Mouse (Mus musculus): ENCODE measurements at regions not wholly inside any gene's neighbourhood (a gene's known extent, or its start where the extent isn't known, plus 50 kb on each side); places are given as distances from the start of the nearest gene placed in this dataset.

DNA sequence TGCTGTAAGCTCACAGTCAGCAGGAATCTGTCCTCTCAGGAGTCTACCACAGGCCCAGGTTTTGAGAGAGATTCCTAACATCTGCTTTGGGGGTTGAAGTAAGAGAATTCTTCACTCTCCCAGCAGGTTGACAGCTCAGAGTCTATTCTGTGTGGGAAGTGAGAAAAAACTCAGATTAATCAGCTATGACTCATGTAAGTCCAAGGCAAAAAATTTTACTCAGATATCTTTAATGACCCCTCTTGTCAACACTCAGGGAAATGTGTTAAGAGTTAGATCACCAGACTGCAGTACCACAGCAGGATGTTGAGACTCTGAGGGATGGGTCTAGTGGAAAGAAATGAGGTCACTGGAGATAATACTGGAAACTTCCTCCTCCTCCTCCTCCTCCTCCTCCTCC is 688.4 kb downstream of the Hs3st4 start:
- no peak for DNase-seq (ENCODE audit: low spot score in 2 of 2)

- no peak for DNase-seq (ENCODE audit: low spot score in 2 of 2)
Observed at GRCm38 (mm10) chr7:124676854-124677515, 694.3 kb downstream of the Hs3st4 start.

DNA sequence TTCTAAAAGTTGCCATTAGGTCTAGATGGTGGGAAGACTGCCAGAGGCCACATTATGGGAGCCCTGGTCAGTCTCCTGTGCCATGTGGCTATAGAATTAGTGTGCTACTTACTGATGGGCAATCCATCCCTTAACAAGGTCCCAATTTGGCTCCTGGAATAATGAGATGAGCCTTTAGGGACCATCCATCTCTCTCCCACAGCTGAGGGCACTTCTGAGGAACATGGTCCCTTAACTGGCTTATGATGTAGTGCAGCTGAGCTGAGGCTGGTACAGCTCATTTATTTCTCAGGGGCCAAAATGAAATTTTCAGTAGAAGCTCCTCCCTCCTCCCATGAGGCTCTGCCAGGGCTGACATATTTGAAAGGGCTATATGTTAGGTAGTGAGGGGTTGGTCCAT is 697.9 kb downstream of the Hs3st4 start:
- no peak for DNase-seq (ENCODE audit: low spot score in 2 of 2)

DNA sequence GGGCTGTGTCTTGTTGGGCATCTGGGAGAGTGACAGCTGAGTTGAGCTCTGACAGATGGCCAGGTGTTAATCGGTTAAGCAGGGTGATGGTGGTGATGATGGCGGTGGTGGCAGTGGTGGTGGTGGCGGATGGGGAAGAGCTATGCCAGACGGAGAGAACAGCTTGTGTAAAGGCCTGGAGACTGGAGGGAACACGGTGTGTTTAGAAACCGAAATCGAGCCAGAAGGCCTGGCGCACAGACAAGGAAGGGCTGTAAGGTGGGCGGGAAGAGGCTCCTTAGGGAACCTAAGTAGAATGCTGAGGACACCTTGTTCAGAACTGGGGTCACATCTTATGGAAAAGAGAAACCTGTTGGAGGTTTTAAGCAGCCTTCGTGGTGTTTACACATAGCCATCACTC is 698.5 kb downstream of the Hs3st4 start:
- no peak for DNase-seq (ENCODE audit: low spot score in 2 of 2)

GRCm38 (mm10) chr7:124681820-124682219 is 699.2 kb downstream of the Hs3st4 start:
- DNase-seq (ENCODE audit: low spot score in 2 of 2): no peak

GRCm38 (mm10) chr7:124685424-124685823 is 702.8 kb downstream of the Hs3st4 start:
- peak in 1 of 2 experiments; percentile 61 for DNase-seq (ENCODE audit: low spot score in 2 of 2)

- no peak for DNase-seq (ENCODE audit: low spot score in 2 of 2)
Observed at GRCm38 (mm10) chr7:124704163-124704824, 721.6 kb downstream of the Hs3st4 start.

DNA sequence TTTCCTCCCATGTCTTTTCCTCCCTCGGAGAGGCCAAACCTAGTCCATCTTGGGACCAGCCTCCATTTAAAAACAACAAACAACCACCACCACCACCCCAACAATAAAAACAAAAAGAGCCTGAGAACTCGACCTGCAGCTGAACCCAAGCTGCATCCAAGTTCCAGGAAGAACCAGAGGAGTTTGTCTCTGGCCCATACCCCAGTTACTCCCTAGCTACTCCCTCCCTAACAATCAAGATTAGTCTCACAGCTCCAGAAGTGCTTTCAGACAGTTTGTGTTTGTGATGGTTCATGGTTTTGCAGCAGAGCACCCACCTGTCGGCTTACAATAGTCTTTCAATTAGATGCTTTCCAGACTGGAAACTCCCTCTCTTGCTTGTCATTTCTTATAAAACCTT is 724.5 kb downstream of the Hs3st4 start:
- DNase-seq (ENCODE audit: low spot score in 2 of 2): no peak

DNA sequence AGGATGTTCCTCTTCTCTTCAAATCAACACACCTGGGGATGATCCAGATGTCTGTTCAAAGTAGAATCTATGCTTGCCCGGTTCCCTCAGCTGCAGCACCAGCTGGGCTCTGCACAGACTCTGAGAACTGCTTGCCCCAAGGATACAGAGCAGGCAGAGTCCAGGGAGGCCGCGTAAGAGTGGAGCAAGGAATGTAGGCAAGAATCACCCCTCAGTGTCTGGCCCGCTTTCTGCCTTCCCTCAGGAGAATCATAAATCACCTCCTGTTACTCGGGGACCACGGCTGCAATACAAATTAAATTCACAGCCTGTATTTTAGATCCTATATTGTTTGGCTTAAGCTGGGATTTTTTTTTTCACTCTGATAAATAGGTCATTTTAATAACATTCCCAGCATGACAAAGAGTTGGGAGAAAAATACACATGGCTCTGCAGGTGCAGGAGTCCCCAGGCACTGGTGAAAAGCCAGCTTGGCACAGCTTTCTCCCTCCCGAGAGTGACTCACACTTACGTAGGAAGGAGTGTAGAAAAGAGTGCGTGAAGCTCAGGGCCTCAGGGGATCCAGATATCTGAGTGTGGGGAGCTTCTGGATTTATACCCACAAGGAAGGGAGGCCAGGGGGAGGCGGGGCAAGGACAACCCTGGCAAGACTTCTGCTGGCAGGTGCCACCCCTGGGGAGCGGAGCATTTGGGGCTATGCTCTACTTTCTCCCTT is 726.3 kb downstream of the Hs3st4 start:
- DNase-seq (ENCODE audit: low spot score in 2 of 2): peak in 1 of 2 experiments; percentile 8

DNA sequence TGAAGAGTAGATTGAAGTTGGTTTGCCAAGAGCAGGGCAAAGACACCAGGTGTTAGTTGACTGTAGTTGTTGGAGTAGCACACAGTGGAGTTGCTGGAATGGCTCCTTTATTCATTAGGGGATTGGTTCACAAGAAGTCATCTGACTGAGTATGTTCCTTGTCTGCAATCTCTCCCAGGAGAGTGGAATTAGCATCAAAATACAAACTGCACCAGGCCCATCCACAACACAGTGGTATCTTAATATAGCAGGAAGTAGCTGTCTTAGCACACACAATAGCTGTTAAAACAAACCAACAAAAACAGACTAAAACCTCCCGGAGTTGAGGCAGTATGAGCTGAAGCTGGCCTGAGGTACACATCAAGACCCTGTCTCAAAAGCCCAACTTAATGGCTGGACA is 723.5 kb upstream of the Kdm8 start:
- DNase-seq (ENCODE audit: low spot score in 2 of 2): no peak

DNA sequence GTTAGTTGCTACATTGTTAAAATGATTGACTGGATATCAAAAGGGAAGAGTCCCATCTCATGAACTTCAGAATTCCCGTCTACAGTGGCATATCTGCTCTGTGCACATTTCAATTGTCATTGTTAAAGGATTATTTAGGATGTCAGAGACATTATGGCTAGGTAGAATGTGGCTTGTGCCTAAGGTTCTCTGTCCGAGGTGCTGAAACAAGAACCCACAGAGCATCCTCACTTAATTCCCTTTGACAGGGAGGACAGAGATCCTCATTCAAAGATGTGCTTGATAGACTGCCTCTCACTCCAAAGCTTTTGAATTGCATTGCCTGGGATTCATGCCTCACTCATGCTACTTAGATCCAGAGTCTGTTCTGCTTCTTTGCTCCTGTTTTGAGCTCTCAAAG is 702.4 kb upstream of the Kdm8 start:
- DNase-seq (ENCODE audit: low spot score in 2 of 2): no peak

GRCm38 (mm10) chr7:124746321-124746720 is 698.2 kb upstream of the Kdm8 start:
- no peak for DNase-seq (ENCODE audit: low spot score in 2 of 2)

DNA sequence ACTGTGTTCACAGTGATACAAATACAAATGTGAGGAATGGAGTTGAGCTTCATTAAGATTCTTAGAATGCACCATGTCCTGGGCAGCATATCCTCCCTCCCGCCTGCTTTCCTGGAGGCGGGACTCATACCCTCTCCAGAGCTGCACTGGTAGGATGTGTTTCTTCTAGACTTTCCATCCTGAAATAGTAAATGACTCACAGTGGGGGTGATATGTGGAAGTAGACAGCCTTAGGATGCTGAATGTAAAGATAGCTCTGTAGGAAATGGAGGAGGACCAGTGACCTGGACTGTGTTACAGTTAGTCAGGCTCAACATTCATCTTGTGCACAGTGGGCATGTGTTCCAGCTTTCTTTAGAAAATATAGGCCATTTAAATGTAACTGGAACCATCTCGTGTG is 696.1 kb upstream of the Kdm8 start:
- DNase-seq (ENCODE audit: low spot score in 2 of 2): no peak

DNA sequence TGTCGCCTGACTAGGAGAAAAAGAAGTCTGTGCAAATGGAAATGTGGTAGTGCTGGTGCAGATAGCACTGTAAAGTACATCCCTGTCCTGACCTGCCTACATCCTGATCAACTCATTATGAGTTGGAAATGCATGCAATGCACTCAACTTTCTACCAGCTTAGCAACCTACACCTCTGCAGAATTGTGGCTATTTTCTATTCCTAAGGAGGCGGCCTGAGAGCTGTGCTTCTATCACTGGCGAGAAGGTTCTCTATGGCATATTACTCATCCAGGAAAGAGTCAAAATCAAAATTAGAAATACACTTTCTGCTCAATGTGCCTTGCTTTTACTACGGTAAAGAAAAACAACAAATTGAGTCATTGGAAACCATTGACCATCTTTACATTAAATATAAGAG is 685.4 kb upstream of the Kdm8 start:
- DNase-seq (ENCODE audit: low spot score in 2 of 2): no peak

- DNase-seq (ENCODE audit: low spot score in 2 of 2): no peak
Observed at GRCm38 (mm10) chr7:124777822-124778221, 666.7 kb upstream of the Kdm8 start.

- DNase-seq (ENCODE audit: low spot score in 2 of 2): peak in 1 of 2 experiments; percentile 44
Observed at GRCm38 (mm10) chr7:124782816-124783215, 661.7 kb upstream of the Kdm8 start.

GRCm38 (mm10) chr7:124784995-124785394 is 659.5 kb upstream of the Kdm8 start:
- no peak for DNase-seq (ENCODE audit: low spot score in 2 of 2)

DNA sequence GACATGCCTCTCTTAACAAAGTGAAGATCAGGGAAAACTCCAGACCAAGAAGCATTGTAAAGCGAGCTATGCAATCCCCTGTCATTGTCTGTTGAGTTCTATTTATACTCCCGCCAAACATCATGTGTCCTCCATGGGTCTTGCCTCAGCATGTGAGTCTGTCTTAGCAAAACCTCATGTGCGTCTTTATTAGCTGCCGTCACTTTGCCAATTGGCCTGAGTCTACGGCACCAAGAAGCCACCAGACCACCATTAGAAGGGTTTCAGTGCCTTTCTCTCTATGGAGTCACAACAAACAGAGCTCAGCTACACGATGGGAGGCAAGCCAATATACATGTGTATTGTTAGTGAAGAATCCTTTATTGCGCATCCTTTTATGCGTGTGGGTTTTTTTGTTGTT is 658.6 kb upstream of the Kdm8 start:
- no peak for DNase-seq (ENCODE audit: low spot score in 2 of 2)

DNA sequence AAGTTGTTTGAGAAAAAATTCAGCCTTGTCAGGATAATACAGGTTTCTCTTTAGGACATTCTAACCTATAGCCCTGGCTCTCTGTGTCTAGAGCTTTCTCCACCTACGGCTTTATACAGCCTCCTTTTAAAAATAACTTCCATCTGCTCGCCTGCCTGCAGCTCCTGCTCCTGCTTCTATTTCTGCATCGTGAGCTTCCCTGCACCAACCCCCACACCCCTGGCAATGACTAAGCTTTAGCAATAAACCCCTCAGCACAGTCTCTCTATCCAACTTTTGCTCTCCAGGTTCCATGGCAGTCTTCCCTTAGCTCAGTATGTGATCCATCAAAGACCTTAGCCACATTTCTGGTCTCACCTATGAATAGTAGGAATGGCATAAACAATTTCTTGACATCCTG is 655.7 kb upstream of the Kdm8 start:
- no peak for DNase-seq (ENCODE audit: low spot score in 2 of 2)

GRCm38 (mm10) chr7:124803101-124803500 is 641.4 kb upstream of the Kdm8 start:
- no peak for DNase-seq (ENCODE audit: low spot score in 2 of 2)

DNA sequence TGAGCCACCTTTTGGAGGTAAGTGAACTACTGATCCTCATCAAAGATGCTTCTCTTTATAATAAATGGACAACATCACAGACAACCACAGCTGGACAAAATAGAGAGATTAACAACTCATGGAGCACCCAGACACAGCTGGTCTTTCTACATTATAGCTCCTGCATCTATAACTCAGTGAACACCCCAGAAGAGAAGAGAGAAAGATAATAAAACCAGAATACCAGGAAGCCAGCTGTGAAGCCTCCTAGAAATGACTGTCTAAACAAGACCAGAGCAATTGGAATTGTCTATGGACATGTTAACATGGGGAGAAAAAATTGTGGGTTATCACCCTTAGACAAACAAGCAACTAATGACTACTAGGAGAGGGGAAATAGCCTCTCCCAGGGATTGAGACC is 609.8 kb upstream of the Kdm8 start:
- no peak for DNase-seq (ENCODE audit: low spot score in 2 of 2)

GRCm38 (mm10) chr7:124836531-124836930 is 607.9 kb upstream of the Kdm8 start:
- no peak for DNase-seq (ENCODE audit: low spot score in 2 of 2)

GRCm38 (mm10) chr7:124855056-124855455 is 589.4 kb upstream of the Kdm8 start:
- DNase-seq (ENCODE audit: low spot score in 2 of 2): peak in 1 of 2 experiments; percentile 12
